Mouse (Mus musculus) heart, postnatal 0 days (tissue): ENCODE measurements around the gene Fgfr2. TPM values are rescaled to one million over a fixed set of nuclear protein-coding genes. Genes with fewer than 3 reads are reported as not detected.

Experiments
- ATAC-seq: fragments of 200-750 bp; cut with Nextera tagmentation; 2 replicates; pipeline ENCODE4 v1.8.0; 2017; ENCODE audit warnings: low read depth, moderate number of reproducible peaks, moderate library complexity; ENCODE audit not compliant: insufficient read depth
- DNase-seq: peaks from one replicate; pipeline ENCODE4 v3.0.0-alpha.2; 2016; ENCODE audit warnings: low spot score
- H3K27ac ChIP-seq: fragments of 300-500 bp; sonication (generic); 2 replicates; pipeline ENCODE4 v1.5.1; 2014; ENCODE audit warnings: low read depth, mild to moderate bottlenecking
- H3K27me3 ChIP-seq: fragments of 300-500 bp; sonication (generic); 2 replicates; pipeline ENCODE4 v1.6.1; 2014; ENCODE audit warnings: low read length, mixed read lengths; ENCODE audit not compliant: control insufficient read depth, insufficient read depth
- H3K36me3 ChIP-seq: fragments of 300-500 bp; sonication (generic); replicated peaks from 2 replicates; pipeline ENCODE4 v1.6.1; 2014; ENCODE audit warnings: low read length, mixed read lengths; ENCODE audit not compliant: control insufficient read depth, insufficient read depth
- H3K4me1 ChIP-seq: fragments of 300-500 bp; sonication (generic); 2 replicates; pipeline ENCODE4 v1.6.1; 2014; ENCODE audit warnings: antibody characterized with exemption; ENCODE audit not compliant: control insufficient read depth, insufficient read depth
- H3K4me2 ChIP-seq: fragments of 300-500 bp; sonication (generic); 2 replicates; pipeline ENCODE4 v1.6.1; 2014; ENCODE audit warnings: low read depth, mild to moderate bottlenecking, low read length, moderate library complexity
- H3K4me3 ChIP-seq: fragments of 300-500 bp; sonication (generic); 2 replicates; pipeline ENCODE4 v1.5.1; 2014; ENCODE audit warnings: low read depth, low read length
- H3K9ac ChIP-seq: fragments of 300-500 bp; sonication (generic); replicated peaks from 2 replicates; pipeline ENCODE4 v1.6.1; 2014; ENCODE audit warnings: low read depth, low read length, mixed read lengths
- H3K9me3 ChIP-seq: fragments of 300-500 bp; sonication (generic); replicated peaks from 2 replicates; pipeline ENCODE4 v1.6.1; 2016; ENCODE audit warnings: low read length; ENCODE audit not compliant: control insufficient read depth
- CTCF ChIP-seq: IDR thresholded peaks from 2 replicates; pipeline ENCODE4 v1.5.1; 2016; ENCODE audit warnings: antibody characterized with exemption, control low read depth, low read depth
- EP300 ChIP-seq: IDR thresholded peaks from 2 replicates; pipeline ENCODE4 v1.6.1; 2016; ENCODE audit warnings: antibody characterized with exemption, low read depth
- WGBS: fragments of 180-500 bp; shearing (Covaris S2); extraction: QIAGEN DNeasy Blood & Tissue Kit; methylation state at CpG from one replicate; pipeline ENCODE4 v1.1.7; 2014; 5-methylcytosine and 5-hydroxymethylcytosine counted together
- polyA plus RNA-seq: library from polyadenylated mRNA; unstranded; fragments of >200 nt; fragmentation: Nextera tagmentation; extraction: Ambion mirVana; gene quantifications from 2 replicates; pipeline ENCODE4 v1.2.1, GENCODE M21; 2015
- total RNA-seq: library from RNA; depleted of rRNA; stranded (reverse); fragments of >200 nt; gene quantifications from 2 replicates; pipeline ENCODE4 v1.2.3, GENCODE M21; 2014; ENCODE audit warnings: low replicate concordance

Gene Fgfr2
- total and polyA plus RNA-seq, 2 experiments from 2014 or later = 3.8 to 11.5 TPM

- Histone ChIP-seq H3K4me3 (no peak overlapping the region), H3K9ac (no peak overlapping the region), H3K4me1 (no peaks in the 10 kb centered on the region), H3K27me3 (no peaks in the 10 kb centered on the region), H3K4me2 (no peak overlapping the region), H3K36me3 (no peaks in the 10 kb centered on the region), H3K9me3 (no peaks in the 10 kb centered on the region; the same call in 1 of the 2 replicates), H3K27ac (no peak overlapping the region)
- no peak for DNase-seq
- TF ChIP-seq CTCF (no peak), EP300 (no peak)
- WGBS = 44% methylated on average over 16 of the region's 16 CpGs
- ATAC-seq = no peak
These were observed 2993.7 kb downstream of the Fgfr2 start for GRCm38 (mm10) chr7:130129359-130129960.

- DNase-seq (no peak), ATAC-seq (no peak)
- Histone ChIP-seq H3K9me3 (no peaks in the 10 kb centered on the region), H3K4me2 (no peak overlapping the region), H3K4me1 (no peaks in the 10 kb centered on the region), H3K4me3 (no peak overlapping the region), H3K27me3 (no peaks in the 10 kb centered on the region), H3K27ac (no peak overlapping the region), H3K9ac (no peak overlapping the region), H3K36me3 (no peaks in the 10 kb centered on the region)
- TF ChIP-seq EP300 (no peak), CTCF (no peak)
- 43% methylated on average over 2 of the region's 2 CpGs for WGBS
These were observed 3001.6 kb downstream of the Fgfr2 start for GRCm38 (mm10) chr7:130121507-130121906.

- H3K9ac ChIP-seq = no peak overlapping the region
- 52% methylated on average over 6 of the region's 6 CpGs for WGBS
- peaks cover 2% of the 10 kb centered on the region; the same call in 1 of the 2 replicates for H3K4me1 ChIP-seq
- H3K4me2 ChIP-seq = no peak overlapping the region
- no peak overlapping the region for H3K4me3 ChIP-seq
- DNase-seq = no peak
- no peaks in the 10 kb centered on the region for H3K27me3 ChIP-seq
- H3K9me3 ChIP-seq = no peaks in the 10 kb centered on the region
- no peaks in the 10 kb centered on the region for H3K36me3 ChIP-seq
- ATAC-seq = no peak
- H3K27ac ChIP-seq = no peak overlapping the region
- TF ChIP-seq EP300 (no peak), CTCF (no peak)
These were observed 3003.7 kb downstream of the Fgfr2 start for GRCm38 (mm10) chr7:130119466-130119865.

- no peak for ATAC-seq
- no peaks in the 10 kb centered on the region for H3K9me3 ChIP-seq
- WGBS = 44% methylated on average over 4 of the region's 4 CpGs
These were observed 3004.4 kb downstream of the Fgfr2 start for GRCm38 (mm10) chr7:130118726-130119125.

GRCm38 (mm10) chr7:130117466-130118123, 3005.6 kb downstream of the Fgfr2 start:
- ATAC-seq (no peak), DNase-seq (no peak)
- no peak overlapping the region for H3K27ac ChIP-seq
- peaks cover 6% of the 10 kb centered on the region; the same call in 1 of the 2 replicates for H3K4me1 ChIP-seq
- no peaks in the 10 kb centered on the region for H3K36me3 ChIP-seq
- WGBS = 41% methylated on average over 4 of the region's 4 CpGs
- H3K27me3 ChIP-seq = no peaks in the 10 kb centered on the region
- H3K4me3 ChIP-seq = no peak overlapping the region
- H3K4me2 ChIP-seq = no peak overlapping the region
- no peak overlapping the region for H3K9ac ChIP-seq
- TF ChIP-seq EP300 (no peak), CTCF (no peak)
- no peaks in the 10 kb centered on the region for H3K9me3 ChIP-seq

More at GRCm38 (mm10) chr7:130118726-130119125, 3004.4 kb downstream of the Fgfr2 start:
- Histone ChIP-seq H3K36me3 (no peaks in the 10 kb centered on the region), H3K4me3 (no peak overlapping the region), H3K4me1 (peaks cover 6% of the 10 kb centered on the region; the same call in 1 of the 2 replicates), H3K27ac (no peak overlapping the region), H3K4me2 (no peak overlapping the region), H3K27me3 (no peaks in the 10 kb centered on the region), H3K9ac (no peak overlapping the region)
- DNase-seq = no peak
- TF ChIP-seq EP300 (no peak), CTCF (no peak)
